Mouse (Mus musculus) ES-CJ7 (cell line): Measurements from ENCODE around the gene Ranbp9.
A peak's percentile ranks its signal among the peaks of the same experiment; 100 is the strongest.

Source experiments
- DNase-seq: peaks from one replicate; pipeline ENCODE4 v3.0.0; 2011; ENCODE audit warnings: low read depth, low spot score

The Ranbp9 gene

GRCm38 (mm10) chr13:43480957-43481858, at the start of gene Ranbp9:
Ranbp9 (minus strand) TSS chr13:43481282.
- peak; percentile 35 for DNase-seq

- no peak for DNase-seq
Observed at GRCm38 (mm10) chr13:43530129-43530831, 49.2 kb upstream of the Ranbp9 start.

- DNase-seq, result peak; percentile 59
Observed at GRCm38 (mm10) chr13:43526289-43526688, 45.2 kb upstream of the Ranbp9 start.

GRCm38 (mm10) chr13:43525363-43526134, 44.5 kb upstream of the Ranbp9 start:
- no peak for DNase-seq

- DNase-seq, result no peak
Observed at GRCm38 (mm10) chr13:43524491-43525362, 43.6 kb upstream of the Ranbp9 start.

GRCm38 (mm10) chr13:43523906-43524480, 42.9 kb upstream of the Ranbp9 start:
- no peak for DNase-seq

GRCm38 (mm10) chr13:43521940-43522339, 40.9 kb upstream of the Ranbp9 start:
- no peak for DNase-seq

- no peak for DNase-seq
Observed at GRCm38 (mm10) chr13:43519251-43519650, 38.2 kb upstream of the Ranbp9 start.

- DNase-seq, result no peak
Observed at GRCm38 (mm10) chr13:43517371-43517770, 36.3 kb upstream of the Ranbp9 start.

GRCm38 (mm10) chr13:43516931-43517330, 35.8 kb upstream of the Ranbp9 start:
- no peak for DNase-seq

- no peak for DNase-seq
Observed at GRCm38 (mm10) chr13:43516119-43516518, 35.0 kb upstream of the Ranbp9 start.

- peak; percentile 67 for DNase-seq
Observed at GRCm38 (mm10) chr13:43514950-43515358, 33.9 kb upstream of the Ranbp9 start.

- DNase-seq, result peak; percentile 31
Observed at GRCm38 (mm10) chr13:43512736-43513135, 31.7 kb upstream of the Ranbp9 start.

- DNase-seq, result no peak
Observed at GRCm38 (mm10) chr13:43505798-43506197, 24.7 kb upstream of the Ranbp9 start.

- peak; percentile 38 for DNase-seq
Observed at GRCm38 (mm10) chr13:43503395-43503850, 22.3 kb upstream of the Ranbp9 start.

- DNase-seq, result peak; percentile 67
Observed at GRCm38 (mm10) chr13:43501601-43502000, 20.5 kb upstream of the Ranbp9 start.

- DNase-seq, result no peak
Observed at GRCm38 (mm10) chr13:43500483-43500850, 19.4 kb upstream of the Ranbp9 start.

- peak; percentile 45 for DNase-seq
Observed at GRCm38 (mm10) chr13:43499731-43500482, 18.8 kb upstream of the Ranbp9 start.

GRCm38 (mm10) chr13:43498849-43499248, 17.8 kb upstream of the Ranbp9 start:
- no peak for DNase-seq

GRCm38 (mm10) chr13:43497769-43498168, 16.7 kb upstream of the Ranbp9 start:
- DNase-seq, result no peak
